Mouse (Mus musculus) monocyte, adult 2 months (primary cell): Measurements from ENCODE around the gene Tmf1.
A peak's percentile ranks its signal among the peaks of the same experiment; 100 is the strongest.

Source experiments
- DNase-seq, 2 experiments: peaks; one replicate each; pipeline ENCODE4 v3.0.0; 2022; ENCODE audit warnings: low spot score in 2 of 2, low read depth in 1 of 2

Tmf1 gene

DNA sequence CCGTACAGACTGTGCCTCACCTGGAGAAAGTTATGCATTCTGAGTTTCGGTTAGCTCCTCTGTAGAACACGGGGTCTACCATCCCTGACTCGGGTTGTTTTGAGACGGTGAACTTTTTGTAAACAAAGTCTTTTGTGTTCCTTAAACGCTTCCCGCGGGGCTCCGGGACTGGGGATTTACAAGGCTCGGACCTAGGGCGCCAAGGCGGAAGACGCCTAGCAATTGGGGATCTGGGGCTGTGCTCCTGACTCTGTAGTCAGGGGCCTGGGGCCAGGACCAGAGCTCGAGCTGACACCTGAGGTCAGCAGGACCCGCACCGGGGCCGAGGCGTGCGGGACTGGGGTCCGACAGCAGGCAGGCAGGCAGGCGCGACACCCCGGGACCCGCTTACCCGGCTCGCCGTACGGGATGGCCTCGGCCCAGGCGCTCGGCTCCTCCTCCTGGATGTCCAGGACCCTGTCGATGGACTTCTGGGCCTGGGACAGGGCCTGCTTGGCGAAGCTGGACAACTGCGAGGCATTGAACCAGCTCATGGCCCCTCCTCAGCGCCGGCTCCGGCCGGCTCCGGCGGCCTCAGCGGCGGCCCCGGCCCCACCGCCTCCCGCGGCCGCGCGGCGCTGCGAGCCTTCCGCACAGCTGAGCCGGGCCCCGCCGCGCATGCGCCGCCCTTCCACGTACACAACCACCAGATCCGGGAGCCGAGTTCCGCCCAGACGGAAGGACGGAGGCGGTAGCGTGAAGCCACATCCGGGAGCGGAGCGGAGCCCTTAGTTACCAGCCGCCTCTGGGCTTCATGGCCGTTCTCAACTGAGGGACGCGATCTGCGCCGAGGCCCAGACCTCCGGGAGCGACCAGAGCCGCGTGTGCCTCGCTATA lies at the start of gene Tmf1:
Tmf1 (minus strand) TSS at position 632 of the 876 bp plus-strand sequence.
- peak; percentile 83 to 91 for DNase-seq

DNA sequence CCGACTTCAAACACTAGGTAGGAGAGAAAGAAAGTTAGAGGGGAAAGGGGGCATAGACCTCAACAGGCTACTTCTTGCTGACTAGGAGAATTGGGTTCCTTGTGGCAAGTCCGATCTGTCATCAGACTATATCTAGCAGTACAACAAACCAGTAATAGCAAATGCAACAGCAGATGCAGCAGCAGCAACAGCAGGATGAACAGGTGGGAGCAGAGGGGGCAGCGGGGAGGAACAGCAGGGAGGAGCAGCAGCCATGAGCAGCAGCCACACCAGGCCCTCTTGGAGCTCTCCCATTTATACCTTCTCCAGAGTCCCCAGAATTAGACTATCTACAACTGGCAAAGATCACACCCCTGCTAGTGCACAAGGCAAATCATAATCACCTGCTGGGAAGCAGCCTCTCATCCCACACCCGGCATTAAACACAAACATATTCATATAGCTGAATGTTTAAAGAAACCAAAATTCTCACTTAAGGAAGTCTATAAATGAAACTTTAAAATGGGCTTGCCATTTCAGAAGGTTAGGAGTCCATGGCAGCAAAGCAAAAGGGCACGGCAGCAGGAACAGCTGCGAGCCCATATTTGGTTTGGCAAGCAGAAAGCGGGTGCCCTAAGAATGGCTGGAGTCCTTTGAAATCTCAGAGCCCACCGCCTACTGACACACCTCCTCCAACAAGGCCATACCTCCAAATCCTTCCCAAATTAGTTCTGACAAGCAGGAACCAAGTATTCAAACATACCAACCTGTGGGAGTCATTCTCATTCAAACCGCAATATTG lies 48.3 kb upstream of the Tmf1 start:
- DNase-seq = no peak

DNA sequence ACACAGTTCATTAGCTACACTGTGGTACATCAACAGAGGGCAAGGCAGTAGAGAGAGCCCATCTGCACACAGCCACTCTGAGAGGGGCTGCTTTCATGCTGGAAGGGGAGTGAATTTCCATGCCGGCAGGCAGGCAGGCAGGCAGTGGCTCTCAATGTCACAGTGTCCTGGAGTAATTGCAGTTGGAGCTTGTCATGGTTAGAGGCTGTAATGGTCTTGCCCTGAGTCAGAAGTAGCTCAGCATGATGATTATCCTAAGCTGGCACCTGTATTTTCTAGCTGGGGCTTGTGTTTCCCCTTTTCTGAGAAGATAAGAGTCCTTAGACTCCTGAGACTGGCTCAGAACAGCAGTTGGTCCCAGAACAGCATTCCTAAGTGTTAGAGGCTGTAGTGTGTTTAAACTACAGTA lies 47.2 kb upstream of the Tmf1 start:
- DNase-seq = no peak

DNA sequence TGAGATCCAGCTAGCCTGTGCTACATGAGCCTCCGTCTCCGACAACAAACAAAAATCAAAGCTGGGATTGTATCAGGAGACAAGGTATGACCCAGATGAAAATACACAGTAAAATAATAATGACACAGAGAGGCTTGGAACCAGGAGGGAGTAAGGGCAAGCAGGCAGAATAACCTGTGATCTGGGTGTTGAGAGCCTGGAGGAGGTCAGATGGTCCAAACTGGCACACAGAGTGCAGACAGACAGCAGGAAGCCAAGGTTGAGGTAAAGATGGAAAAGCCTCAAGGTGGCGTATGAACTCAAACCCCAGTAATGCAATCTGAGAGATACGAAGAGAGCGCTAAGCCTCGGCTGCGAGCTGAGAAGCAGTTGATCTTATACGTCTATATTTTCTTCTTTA lies 45.6 kb upstream of the Tmf1 start:
- no peak for DNase-seq

DNA sequence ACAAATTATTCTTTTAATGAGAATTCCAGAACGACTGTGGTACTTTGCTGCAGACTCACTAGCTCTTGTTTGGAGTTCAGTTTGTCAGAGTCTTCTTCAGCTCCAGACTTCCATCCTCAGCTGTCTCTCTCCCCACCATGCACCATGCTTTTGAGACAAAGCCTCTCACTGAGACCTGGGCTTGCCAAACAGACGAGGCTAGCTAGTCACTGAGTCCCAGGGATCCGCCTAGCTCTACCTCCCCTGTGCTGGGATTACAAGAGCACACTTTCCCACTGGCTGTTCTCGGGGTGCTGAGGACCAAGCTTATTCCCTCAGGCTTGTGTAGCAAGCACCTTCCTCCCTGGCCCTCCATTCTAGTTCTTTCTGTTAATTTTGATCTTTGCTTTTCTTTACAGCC lies 44.6 kb upstream of the Tmf1 start:
- DNase-seq = no peak

DNA sequence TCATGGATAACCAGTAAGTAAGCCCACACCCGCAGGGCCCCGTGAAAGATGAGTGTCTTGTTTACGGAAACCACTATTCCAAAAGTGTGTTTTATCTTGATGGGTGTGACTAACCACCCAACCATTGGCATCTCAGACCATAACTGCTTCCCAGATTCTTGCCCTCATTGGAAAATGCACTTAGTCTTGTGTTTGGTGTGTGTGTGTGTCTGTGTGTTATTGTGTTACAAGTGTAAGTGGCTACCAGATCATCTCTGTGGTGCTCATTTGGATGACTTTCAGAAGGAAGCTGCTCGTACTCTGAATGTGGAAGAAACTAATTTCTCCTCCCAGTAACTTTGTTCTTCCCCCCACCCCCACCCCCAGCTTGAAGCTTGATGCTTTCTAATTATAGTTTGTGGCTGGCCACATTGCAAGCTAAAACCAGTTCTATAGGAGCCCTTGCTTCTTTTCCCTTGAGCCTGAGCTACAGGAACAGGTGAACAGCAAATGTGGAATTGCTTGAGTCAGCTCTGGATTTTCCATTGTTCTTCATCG lies 44.1 kb upstream of the Tmf1 start:
- DNase-seq = no peak

DNA sequence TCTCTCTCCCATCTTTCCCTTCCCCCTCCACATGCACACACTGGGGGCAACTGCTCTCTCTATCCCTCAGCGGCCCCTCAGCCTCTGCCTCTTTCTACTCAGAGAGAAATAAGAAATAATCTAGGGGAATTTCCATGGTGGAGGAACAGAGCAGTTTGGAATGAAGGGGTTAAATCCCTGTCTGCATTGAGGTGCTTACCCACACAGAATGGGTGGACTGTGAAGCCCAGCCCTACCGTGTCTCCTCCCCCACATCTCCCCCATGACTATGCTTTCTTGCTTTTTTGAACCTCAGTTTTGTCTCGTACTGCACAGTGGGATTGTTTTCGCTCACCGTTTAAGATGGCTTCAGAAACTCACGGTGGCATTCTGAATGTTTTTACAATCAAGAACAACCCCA lies 43.4 kb upstream of the Tmf1 start:
- no peak for DNase-seq

DNA sequence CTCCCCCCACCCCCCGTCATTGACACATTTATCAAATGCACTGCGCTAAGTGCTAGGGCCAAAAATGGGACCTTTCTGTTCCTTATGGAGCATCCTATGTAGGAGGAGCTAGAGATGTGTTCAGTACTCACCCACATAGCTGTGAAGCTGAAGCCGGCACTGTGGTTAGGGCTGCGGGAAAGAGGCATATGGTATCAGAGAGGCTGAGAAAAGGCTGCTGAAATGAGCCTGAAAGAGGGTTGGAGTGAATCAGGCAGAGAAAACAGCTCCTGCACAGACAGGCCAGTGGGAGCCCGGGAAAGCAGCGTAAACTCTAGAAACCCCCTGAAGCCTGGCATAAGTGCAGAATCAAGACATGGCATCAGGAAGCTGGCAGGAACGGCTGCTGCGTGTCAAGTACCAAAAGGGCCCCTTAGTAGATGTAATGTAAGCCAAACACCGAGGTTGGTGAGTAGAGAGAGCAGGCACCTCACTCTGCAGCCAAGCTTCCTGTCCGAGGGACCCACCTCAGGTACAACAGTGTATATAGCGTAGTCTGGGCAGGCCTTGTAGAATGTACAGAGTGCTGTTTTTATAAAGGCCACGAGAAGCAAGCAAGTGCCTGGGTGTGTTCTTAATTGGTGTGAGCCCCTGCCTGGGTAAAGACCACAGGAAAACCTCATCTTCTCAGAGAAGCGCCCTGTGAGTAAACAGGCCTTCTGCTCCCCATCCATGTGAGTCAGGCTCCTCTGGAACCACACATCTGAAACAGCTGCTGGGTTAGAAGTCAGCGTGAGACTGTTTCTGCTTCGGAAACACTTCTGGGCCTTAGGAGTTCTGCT lies 42.5 kb upstream of the Tmf1 start:
- no peak for DNase-seq

DNA sequence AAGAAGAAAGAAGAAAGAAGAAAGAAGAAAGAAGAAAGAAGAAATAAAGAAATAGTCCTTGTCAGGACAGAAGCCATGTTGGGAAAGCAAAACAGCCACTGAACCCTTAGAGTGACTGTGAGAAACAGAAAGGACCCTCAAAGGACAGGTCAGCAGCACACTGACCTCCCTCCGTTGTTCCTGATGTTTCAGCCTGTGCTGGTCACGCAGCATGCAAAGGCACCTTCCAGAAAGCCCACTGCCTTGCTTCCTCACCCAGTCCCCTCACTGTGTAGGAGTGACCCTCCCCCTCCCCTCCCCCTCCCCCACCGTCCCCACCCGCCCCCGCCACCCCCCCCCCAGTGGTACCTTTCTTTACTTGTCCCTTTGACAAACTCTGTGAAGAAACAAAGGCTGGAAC lies 41.8 kb upstream of the Tmf1 start:
- no peak for DNase-seq

DNA sequence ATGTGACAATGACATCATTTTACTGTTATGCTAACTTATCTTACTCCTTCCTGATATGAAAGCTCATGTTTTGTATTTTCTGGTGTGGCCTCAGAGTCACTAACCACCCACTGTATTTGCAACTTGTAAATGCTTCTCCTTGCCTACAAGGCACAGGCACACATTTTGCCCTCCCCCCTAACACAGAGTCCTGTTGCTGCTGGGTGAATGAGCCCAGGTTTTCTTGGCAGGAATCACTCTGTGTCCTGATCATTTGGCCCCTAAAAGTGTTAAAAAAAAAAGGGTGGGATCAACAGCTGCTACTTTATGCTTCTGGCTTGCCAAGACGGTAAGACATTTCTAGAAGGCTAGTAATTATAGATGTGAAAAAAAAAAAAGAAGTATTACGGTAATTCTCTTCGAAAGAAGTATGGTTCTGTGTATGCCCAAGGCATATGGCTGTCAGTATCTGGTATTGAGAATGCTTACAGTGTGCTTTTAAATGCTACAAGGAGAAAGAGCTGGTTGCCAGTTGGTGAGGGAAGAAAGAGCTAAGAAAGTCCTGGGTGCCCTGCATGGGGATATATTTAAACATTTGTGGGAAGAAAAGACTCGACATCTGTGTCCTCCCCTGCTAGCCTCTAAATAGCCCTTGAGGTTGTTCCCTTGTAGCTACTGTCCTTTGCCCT lies 37.4 kb upstream of the Tmf1 start:
- DNase-seq = no peak

DNA sequence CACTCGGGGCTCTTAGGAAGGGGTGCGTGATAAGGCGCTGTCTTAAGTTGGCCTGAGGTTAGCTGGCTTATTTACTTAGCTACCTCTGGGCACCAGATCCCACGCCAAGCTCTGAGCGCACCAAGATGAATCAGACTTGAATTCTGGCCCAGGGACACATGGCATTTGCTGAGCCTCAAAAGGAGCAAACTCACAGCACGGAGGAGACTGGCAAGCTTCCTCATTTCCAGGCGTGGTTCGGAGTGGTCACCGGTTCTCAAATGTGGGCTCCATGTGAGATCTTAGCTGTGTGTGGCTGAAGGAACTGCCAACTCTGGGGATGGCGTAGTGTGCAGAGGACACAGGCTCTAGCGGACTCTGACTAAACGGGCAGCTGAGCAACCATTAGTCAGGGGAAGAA lies 33.1 kb upstream of the Tmf1 start:
- DNase-seq = peak; percentile 49 to 55

DNA sequence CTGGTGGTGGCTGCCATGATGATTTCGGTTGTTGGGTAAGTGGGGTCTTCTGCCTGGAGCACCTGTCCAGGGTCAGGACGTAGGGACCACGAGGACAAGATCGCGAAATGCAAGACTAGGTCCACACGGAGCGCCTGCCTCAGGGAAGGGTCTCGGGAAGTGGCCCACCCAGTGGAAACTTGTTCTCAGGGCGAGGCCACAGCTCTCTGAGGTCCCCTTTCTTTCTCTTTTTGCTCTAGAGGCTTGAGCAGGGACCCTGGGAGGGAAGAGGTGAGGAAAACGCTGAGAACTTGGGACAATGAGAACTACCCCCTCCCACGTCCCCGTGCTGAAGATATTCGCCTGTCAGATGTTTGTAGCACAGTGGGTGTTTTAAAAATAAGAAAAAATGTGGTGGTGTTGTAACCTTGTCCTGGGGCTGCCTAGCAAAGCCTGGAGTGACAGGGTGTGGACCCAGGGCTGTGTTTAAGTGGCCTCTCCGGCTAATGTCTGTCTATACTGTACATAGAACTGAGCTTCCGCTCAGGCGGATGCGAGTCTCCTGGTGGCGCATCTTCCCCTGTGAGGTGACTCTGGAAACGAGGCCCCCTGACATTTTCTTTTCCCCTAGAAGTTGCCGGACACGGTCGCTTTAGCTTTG lies 32.2 kb upstream of the Tmf1 start:
- peak in 1 of 2 experiments; percentile 18 for DNase-seq

DNA sequence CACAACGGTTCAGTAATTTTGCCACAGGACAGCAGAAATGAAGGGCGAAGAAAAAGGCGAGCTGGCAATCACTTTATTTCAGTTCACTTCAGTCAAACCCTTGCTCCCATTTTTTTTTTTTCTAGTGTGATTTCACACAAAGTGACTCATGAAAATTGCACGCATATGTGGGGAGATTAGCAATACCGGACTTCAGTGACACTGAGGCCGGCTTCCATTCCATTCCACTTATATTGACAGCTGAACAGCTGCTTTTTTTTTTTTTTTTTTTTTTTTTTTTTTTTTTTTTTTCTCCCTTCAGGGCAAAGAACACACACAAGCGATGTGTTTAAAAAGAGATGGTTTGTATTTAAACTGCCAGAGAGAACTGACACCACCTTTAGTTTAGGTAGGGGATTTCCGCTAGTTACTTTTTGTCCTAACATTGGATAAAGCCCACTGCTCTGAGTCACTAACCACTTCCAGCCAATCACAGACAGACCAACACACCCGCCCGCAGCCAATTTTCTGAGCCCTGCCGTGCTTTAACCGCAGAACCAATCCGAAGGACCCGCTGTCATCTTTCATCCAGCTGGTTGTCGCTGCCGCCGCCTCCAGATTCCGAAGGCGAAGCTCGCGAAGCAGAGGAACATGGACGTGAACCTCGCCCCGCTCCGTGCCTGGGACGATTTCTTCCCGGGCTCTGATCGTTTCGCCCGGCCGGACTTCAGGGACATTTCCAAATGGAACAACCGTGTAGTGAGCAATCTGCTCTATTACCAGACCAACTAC lies 31.5 kb upstream of the Tmf1 start, which contains the start of gene Arl6ip5:
Arl6ip5 (plus strand) TSS at position 499 of the 771 bp plus-strand sequence.
- peak; percentile 76 to 82 for DNase-seq

DNA sequence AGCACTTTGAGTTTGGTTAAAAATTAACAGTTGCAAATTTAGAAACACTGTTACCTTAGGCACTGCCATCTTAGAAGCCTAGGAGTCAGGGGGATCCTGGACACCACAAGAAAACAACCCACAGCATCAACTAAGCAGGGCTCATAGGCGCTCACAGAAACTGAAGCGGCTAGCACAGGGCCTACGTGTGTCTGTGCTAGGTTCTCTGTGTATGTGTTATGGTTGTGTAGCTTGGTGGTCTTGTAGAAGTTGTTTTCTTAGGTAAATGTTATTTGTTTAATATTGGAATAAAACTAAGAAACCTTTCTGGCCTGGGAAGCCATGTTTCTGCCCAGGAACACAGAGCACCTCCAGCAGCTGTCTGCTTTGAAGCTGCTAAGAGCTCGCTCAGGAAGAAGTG lies 30.8 kb upstream of the Tmf1 start:
- DNase-seq = no peak

DNA sequence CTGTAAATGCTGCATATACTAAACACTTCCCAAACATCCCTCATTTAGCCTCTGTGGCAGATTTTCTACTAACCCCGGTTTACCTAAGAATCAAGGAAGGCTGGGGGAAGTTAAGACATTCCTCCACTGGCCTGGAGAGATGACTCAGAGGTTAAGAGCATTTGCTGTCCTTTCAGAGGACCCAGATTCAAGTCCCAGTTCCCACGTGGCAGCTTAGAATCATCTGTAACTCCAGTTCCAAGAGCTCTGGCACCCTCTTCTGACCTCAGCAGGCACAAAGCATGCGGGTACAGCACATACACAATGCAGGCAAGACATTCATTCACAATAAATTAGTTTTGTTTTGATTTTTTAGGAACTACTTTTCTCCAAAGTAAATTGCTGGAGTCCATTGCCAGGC lies 30.3 kb upstream of the Tmf1 start:
- DNase-seq = no peak

DNA sequence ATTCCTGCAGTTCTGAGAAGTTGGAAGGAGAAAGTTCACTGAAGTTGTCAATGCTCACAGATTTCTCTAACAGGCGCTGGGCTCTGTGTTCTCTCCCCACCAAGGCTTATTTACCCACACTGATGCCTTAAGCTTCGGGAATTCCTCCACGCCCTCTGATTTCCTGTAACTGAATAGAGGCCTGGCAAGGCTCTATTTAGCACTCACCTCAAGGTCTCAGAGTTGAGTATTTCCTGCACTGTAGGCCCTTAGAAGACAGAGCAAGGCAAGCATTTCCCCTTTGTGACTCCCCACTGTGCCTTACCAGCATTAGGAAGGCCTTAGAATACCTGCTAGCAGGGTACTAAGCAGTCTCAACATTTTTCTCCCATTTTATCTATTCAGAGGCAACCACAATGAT lies 29.5 kb upstream of the Tmf1 start:
- DNase-seq = no peak

DNA sequence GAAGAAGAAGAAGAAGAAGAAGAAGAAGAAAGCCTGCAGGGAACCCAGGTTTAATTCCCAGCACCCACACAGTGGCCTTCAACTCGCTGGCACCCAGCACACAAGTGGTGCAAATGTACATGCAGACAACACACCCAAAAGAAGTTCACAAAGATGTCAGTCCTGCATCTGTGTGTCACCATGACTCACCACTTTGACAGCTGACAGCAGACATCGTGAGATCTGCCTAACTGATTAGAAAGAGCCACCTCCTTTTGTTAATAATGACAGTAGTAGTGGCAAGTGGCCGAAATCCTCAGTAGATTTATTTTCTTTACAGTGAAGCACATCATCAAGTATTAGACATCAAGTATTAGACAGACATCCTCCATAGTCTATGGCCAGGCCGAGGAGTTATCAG lies 28.2 kb upstream of the Tmf1 start:
- DNase-seq = no peak

DNA sequence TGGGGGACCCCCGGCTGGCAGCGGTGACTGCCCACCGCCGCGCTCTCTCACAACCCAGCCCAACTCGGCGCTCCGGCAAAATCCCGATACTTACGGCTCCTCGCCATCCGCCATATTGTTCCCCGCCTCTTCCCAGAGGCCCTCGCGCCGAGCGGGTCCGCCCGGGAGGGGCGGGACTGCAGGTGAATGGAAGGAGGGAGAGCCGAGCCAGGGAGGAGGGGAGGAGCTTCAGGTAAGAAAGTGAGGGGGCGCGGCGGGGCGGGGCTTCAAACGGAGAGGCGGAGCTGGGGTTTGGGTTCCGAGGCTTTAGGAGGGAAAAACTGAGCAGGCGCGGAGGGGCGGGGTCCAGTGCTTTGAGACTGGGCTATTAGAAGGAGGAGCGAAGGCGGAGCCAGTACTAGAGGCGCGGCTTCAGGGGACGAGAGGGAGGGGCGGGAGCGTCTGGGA lies 26.5 kb upstream of the Tmf1 start, which contains the start of gene Uba3:
Uba3 (minus strand) TSS at position 209 of the 447 bp plus-strand sequence.
- DNase-seq = peak; percentile 91 to 95

DNA sequence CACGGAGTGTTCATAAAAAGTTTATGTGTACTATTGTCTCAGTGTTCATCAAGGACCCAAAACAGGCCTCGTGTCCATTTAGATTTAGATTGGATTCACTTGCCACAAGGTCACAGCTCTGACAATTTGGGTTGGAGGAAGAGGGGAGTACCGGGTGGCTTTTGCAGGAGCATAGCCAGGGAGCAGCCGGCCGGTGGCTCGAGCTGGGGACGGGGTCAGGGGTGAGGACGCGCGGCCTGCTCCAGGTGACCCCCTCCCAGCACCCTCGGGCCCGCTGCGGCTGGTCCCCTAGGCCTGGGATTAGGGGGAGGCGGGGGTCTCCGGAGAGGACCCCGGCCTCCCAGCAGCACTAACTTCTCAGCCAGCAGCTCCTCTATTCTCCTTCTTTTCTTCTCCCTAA lies 26.0 kb upstream of the Tmf1 start:
- no peak for DNase-seq
